ENCODE assay signal across 8 mouse cellular contexts in the genomic region with DNA sequence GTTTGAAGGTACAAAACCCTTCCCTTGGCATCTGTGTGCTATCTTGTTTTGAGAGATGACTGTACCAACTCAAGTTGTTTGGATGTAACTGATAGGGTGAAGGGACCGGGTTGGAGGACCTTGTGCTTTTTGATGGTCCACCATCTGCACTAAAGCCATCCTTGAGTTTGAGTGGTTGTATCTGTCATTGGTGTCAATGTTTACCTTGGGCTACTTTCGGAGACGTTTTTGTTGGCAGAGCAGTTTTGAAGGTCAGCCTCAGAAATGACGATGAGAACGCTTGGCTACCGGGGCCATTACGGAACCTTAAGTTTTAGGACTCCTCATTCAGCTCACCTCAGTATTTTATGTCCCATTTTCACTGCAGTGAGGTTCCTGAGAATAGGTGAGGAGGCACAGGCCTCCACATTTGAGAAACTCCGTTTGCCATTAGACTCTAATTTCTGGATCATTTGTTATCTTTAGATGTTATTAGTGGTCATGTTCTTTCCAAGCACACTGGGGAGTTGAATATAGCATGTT. TPM values are rescaled to one million over a fixed set of nuclear protein-coding genes. Genes with fewer than 3 reads are reported as not detected.
DNase-seq lines count a peak whose midpoint lies in the region; ATAC-seq and TF ChIP-seq lines count a peak whose summit lies in the region.

No protein-coding gene starts in this region.

- H3K4me1 ChIP-seq in kidney, embryonic 14.5 days (ENCODE audit: control insufficient read depth, insufficient read depth, low read length), result no peaks in the 10 kb centered on the region; the same call in 1 of the 2 replicates
- no peaks in the 10 kb centered on the region for H3K4me1 ChIP-seq in embryonic fibroblast, embryonic 13.5 days (ENCODE audit: control insufficient read depth, insufficient read depth, low read length)
- H3K4me1 ChIP-seq in kidney, embryonic 16.5 days (ENCODE audit: insufficient read depth, low read length), result peaks cover 10% of the 10 kb centered on the region

- peak overlapping the region; percentile 69 for H3K4me3 ChIP-seq in kidney, embryonic 14.5 days (ENCODE audit: low read length)
- H3K4me3 ChIP-seq in embryonic fibroblast, embryonic 13.5 days (ENCODE audit: insufficient read depth, low read length), result peak overlapping the region; percentile 90
- peak overlapping the region; percentile 80 for H3K4me3 ChIP-seq in kidney, embryonic 16.5 days (ENCODE audit: low read length)

- 20% methylated on average over 8 of the region's 8 CpGs for WGBS in kidney, embryonic 14.5 days
- 20% methylated on average over 8 of the region's 8 CpGs for WGBS in kidney, embryonic 16.5 days

- DNase-seq in kidney, postnatal 4 days, result no peak
- peak; percentile 19 for DNase-seq in R1 (ENCODE audit: low read depth, low spot score)
- peak; percentile 29 for DNase-seq in neural tube, embryonic 10.5 days (ENCODE audit: extremely low spot score, low spot score)
- no peak for DNase-seq in urinary bladder, postnatal 25 days (ENCODE audit: low spot score)
- no peak for DNase-seq in frontal cortex, postnatal 14 days (ENCODE audit: low spot score in 2 of 2)

- peak overlapping the region; percentile 97; the same call in 1 of the 2 replicates for H3K27ac ChIP-seq in kidney, embryonic 14.5 days (ENCODE audit: low read depth, low read length)
- peak overlapping the region; percentile 86; the same call in 1 of the 2 replicates for H3K27ac ChIP-seq in embryonic fibroblast, embryonic 13.5 days (ENCODE audit: insufficient read depth, low read length)
- peak overlapping the region; percentile 98; the same call in 1 of the 2 replicates for H3K27ac ChIP-seq in kidney, embryonic 16.5 days (ENCODE audit: low read length)

- no peak for TF ChIP-seq POLR2A in embryonic fibroblast, embryonic 13.5 days (IDR thresholded peaks at IDR 0.05; ENCODE audit: low read depth, low read length)

- H3K4me2 ChIP-seq in kidney, embryonic 14.5 days (replicated peaks; ENCODE audit: low read depth, low read length), result peak overlapping the region; percentile 71
- peak overlapping the region; percentile 88 for H3K4me2 ChIP-seq in kidney, embryonic 16.5 days (replicated peaks; ENCODE audit: low read depth, low read length)

- H3K9ac ChIP-seq in kidney, embryonic 14.5 days (ENCODE audit: low read depth, low read length), result peak overlapping the region; percentile 95
- peak overlapping the region; percentile 97 for H3K9ac ChIP-seq in kidney, embryonic 16.5 days (replicated peaks; ENCODE audit: low read length)

- TF ChIP-seq CTCF in embryonic fibroblast, embryonic 13.5 days (IDR thresholded peaks at IDR 0.05; ENCODE audit: borderline replicate concordance, insufficient read depth, low read length), result no peak

- H3K36me3 ChIP-seq in kidney, embryonic 14.5 days (ENCODE audit: control insufficient read depth, insufficient read depth, low read length), result no peaks in the 10 kb centered on the region
- H3K36me3 ChIP-seq in kidney, embryonic 16.5 days (ENCODE audit: insufficient read depth, low read length), result no peaks in the 10 kb centered on the region

- no peak for ATAC-seq in kidney, embryonic 14.5 days (ENCODE audit: low FRiP score, low TSS enrichment)
- ATAC-seq in kidney, embryonic 16.5 days (ENCODE audit: low FRiP score, low TSS enrichment), result no peak

- H3K27me3 ChIP-seq in kidney, embryonic 14.5 days (ENCODE audit: control insufficient read depth, insufficient read depth, low read length), result no peaks in the 10 kb centered on the region
- no peaks in the 10 kb centered on the region for H3K27me3 ChIP-seq in kidney, embryonic 16.5 days (ENCODE audit: insufficient read depth, low read length)

- H3K9me3 ChIP-seq in kidney, embryonic 14.5 days (ENCODE audit: control insufficient read depth, low read length), result peaks cover 2% of the 10 kb centered on the region; the same call in 1 of the 2 replicates
- H3K9me3 ChIP-seq in kidney, embryonic 16.5 days (ENCODE audit: low read length), result peaks cover 15% of the 10 kb centered on the region

RNA-seq across cellular contexts. Expression of gene Zfp280d, which starts 1.4 kb away (rescaled TPM):
- polyA plus RNA-seq in kidney, embryonic 14.5 days (2014; fragmentation: Nextera tagmentation; extraction: Ambion mirVana), result 41.6 and 51.3 TPM in 2 replicates
- polyA plus RNA-seq in embryonic fibroblast, embryonic 13.5 days (2011; ENCODE audit: insufficient read length, low read depth, missing spikeins), result 39.8 and 52.3 TPM in 2 replicates
- 31.2 and 42.0 TPM in 2 replicates for polyA plus RNA-seq in kidney, embryonic 16.5 days (2015; fragmentation: Nextera tagmentation; extraction: Ambion mirVana)

Comparison
In these comparisons a context has a peak if more than half of its experiments do, and no peak if none do; other contexts are left out.
1. DNase-seq: peak in R1 (single experiment) and neural tube, embryonic 10.5 days (single experiment); none in kidney, postnatal 4 days (0 of 2), urinary bladder, postnatal 25 days (single experiment) and frontal cortex, postnatal 14 days (0 of 2).
2. Peak in every context shown above with its lines, with median percentiles within 50 percentile points of each other: H3K27ac ChIP-seq and H3K4me3 ChIP-seq.